Mouse (Mus musculus) urinary bladder, postnatal 4 days (tissue): ENCODE measurements around the gene Gpr179.
"Not testable (repeated sequence)": the region's sequence is repeated elsewhere in the genome, so short reads cannot be mapped to it uniquely, and the experiment has no call there.

Source experiments
- DNase-seq, 2 experiments: peaks; one replicate each; pipeline ENCODE4 v3.0.0; 2021 to 2022; ENCODE audit warnings: low spot score in 2 of 2

Gene Gpr179

DNA sequence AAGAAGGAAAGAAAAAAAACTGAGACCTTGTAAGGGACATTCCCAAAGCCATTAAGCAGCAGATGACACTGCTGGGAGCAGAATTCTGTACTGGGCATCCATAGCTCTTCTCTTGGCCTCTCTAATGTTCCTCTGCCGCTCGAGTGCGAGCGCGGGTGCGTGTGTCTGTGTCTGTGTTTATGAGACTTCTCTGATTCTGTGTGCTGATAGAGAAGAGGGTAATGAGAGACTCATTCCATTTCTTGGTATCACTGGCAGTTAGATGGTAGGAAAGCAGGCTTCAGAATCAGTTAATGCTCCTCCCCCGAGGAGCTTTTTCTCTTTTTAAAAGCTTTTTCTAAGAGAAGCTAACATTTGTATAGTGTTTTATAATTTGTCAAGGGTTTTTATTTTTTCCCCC lies 3.4 kb upstream of the Gpr179 start:
- DNase-seq: no peak

GRCm38 (mm10) chr11:97354646-97355045 lies 2.8 kb upstream of the Gpr179 start:
- DNase-seq: no peak

DNA sequence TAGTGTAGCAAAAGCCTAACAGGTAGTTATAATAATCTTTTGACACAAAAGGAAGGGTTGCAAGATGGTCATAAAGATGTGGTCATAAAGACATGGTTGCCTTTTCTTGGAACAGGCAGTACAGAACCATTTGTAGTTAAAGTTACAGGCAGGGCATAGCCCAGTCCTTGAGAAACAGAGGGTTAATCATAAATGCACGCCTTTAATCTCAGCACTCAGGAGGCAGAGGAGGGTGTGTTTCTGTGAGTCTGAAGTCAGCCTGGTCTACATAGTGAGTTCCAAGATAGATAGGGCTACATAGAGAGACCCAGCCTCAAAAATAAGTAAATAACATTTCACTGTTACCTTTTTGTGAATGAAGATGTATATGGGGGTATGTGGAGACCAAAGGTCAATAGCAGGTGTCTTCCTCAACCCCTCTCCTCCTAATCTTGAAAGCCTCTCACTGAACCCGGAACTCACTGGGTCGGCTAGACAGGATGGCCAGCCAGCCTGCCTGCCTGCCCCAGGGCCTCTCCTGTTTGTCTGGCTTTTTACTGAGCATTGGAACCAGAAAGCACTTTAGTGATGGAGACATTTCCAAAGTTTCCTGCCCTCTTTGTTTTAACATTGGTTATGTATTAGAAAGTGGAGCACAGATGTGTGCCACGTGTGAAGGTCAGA lies 1.2 kb upstream of the Gpr179 start:
- DNase-seq: no peak

DNA sequence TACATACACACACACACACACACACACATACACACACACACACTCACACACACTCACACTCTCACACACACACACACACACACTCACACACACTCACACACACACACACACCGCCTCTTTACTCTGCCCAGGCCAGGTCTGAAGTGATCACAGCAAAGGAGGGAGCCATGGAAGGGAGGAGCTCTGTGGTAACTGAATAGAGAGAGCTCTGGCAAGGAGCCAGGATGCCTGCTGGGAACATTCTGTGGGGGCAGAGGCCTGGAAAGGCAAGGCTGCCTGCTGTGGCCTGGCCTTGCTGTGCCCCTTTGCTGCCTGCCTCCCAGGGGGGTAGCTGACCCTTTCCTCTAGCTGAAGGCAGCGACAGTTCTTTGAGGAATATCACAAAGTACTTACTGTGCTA lies 1.8 kb downstream of the Gpr179 start:
- DNase-seq: peak; percentile 64 to 74

GRCm38 (mm10) chr11:97347291-97347690 lies 4.6 kb downstream of the Gpr179 start:
- DNase-seq: no peak

DNA sequence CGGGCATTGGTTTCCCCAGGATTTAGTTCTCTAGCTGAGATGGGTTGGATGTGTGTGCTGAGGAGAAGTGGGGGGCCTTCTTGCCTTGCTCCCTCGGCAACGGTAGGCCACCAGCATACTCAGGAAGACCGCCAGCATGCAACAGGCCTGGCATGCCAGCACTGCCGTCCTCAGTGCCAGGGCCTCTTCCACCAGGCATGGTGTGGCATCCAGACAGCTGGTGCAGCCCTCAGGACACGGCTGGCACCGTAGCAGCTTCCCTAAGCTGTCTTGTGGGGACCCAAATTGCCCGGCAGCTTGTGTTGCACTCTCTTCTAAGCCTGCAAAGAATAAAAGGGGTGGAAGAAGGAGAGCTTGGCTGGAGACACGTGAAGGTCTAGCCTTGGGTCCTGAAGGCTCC lies 5.5 kb downstream of the Gpr179 start:
- no peak for DNase-seq

- DNase-seq: no peak
Measured at GRCm38 (mm10) chr11:97345446-97345845, 6.4 kb downstream of the Gpr179 start.

DNA sequence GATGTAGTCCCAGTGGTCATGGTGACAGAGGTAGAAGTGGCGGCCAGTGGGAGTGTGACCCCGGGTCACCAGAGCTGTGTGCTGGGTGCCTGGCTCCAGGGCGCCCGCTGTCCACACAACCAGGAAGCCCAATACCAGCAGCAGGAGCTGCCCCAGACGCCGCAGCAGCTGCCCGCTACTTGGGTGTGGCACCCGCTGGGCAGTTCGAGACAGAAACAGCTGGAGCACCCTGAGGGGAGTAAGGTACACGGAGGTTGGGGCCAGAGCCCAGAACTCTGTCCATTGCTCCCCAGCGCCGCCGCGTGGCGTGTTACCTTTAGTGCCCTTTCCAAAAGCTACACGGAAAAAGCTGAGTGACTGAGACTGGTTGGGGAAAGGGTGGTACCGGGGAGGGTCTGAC lies 8.3 kb downstream of the Gpr179 start:
- no peak for DNase-seq

DNA sequence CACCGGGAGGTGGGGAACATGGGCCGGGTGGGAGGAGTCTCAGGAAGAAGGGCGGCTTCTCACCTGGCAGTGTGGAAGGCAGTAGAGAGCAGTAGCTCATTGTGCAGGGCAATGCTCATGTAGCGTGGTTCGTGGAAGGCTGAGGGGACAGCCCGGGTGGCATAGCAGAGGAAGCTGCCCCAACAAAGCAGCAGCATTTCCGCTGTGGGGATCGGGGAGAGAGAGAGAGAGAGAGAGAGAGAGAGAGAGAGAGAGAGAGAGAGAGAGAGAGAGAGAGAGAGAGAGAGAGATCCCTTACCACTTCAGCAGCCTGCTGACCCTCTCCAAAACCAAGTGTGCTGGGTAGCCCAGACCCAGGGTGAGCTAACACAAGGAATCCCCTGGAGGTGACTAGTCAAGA lies 8.7 kb downstream of the Gpr179 start:
- no peak for DNase-seq

DNA sequence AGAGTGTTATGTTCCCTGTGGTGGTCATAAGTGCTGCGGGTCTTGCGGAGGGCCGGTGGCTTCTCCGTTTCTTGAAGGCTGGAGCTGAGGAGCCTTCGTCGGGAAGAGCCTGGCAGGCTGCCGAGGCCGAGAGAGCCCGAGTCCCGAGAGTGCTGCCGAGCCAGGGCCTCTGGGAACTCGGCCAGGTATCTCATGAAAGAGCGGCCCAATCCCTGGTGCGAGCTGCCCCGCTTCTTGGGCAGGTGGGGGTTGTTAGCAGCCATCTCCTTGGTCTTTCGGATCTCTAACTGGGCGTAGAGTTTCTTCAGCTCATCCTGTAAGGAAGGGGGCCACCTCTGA lies 12.9 kb downstream of the Gpr179 start:
- peak; percentile 72 to 85 for DNase-seq

DNA sequence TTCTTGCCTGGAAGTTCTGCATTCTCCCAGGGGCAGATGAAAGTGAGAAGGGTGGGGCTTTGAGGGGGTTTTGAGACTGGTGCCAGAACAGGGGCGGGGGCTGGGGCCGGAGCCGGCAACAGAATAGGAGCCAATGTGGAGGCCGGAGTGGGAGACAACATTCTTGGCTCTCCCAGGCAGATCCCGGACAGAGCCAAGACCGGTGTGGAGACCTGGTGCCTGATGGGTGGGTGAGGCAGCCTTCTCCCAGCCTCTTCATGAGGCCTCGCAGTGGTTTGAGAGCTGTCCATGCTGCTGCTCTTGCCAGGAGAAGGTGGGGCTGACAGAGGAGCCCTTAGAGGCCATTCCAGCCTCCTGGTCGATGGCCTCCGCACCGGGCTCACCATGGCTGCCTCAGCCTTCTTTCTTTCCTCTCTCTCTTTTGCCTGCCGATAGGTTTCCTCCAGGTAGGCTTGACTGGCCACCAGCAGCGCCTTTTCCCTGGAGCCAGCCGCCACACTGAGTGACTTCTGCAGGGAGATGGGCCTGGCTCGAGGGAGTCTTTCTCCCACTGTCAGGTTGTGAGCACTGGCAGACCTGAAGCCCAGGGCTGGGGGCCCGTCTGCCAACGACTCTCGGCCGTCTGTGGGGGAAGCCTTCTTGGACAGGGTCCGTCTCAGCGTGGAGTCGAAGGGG lies 13.4 kb downstream of the Gpr179 start:
- DNase-seq: peak; percentile 51 to 68

GRCm38 (mm10) chr11:97337363-97337762 lies 14.5 kb downstream of the Gpr179 start:
- no peak for DNase-seq

- no peak for DNase-seq
Measured at GRCm38 (mm10) chr11:97336751-97337345, 15.0 kb downstream of the Gpr179 start.

DNA sequence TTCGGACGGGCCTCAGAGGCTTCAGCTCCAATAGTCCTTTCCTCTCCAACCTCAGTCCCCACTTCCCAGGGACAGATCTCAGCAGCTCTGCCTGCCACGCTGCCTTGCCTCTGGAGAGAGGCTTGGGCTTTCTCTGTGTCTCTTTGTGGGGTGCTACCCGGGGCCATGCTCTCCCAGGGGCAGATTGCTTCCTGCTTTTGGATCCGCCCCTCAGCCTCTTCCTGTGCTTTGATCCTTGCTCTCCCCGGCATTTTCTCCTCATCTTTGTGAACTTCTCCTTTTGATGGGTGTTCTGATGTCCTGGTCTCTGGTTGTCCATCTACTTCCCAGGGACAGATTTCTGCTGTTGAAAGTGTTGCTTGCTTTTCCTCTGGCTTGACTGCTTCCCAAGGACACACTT lies 15.6 kb downstream of the Gpr179 start:
- DNase-seq: no peak

- DNase-seq: no peak
Measured at GRCm38 (mm10) chr11:97334400-97334799, 17.5 kb downstream of the Gpr179 start.

DNA sequence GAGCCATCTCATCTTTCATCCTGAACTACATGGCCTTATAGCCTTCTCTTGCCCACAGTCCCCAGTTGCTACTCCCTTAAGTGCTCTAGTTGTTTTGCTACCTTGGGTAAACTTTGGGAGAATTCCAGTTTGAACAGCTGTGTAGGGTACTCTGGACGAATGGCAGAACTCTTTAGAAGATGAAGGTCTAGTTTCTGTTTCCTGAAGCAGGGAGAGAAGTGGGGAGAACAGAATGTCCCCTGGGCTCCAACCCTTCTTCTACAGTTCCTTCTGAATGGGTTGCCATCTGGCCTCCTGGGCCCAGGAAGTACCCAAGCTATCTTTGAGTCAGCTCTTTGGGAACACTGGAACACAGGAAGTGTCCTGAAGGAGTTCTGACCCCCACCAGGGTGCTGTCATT lies 18.0 kb downstream of the Gpr179 start:
- no peak for DNase-seq

GRCm38 (mm10) chr11:97333044-97333443 lies 18.8 kb downstream of the Gpr179 start:
- DNase-seq: no peak

GRCm38 (mm10) chr11:97331231-97332190 lies 20.4 kb downstream of the Gpr179 start:
- DNase-seq: no peak

DNA sequence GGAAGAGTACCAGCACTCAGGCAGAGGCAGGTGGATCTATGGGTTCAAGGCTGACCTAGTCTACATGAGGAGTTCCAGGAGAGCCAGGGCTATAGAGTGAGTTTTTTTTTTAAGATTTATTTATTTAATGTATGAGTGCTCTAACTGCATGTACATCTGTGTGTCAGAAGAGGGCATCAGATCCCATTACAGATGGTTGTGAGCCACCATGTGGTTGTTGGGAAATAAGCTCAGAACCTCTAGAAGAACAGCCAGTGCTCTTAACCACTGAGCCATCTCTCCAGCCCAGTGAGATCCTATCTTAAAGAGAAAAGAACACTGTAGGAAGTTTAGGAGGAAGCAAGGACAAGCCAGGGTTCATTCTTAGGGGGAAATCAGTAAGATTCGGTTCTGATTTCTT lies 21.6 kb downstream of the Gpr179 start:
- no peak for DNase-seq

- DNase-seq: no peak
Measured at GRCm38 (mm10) chr11:97328148-97328547, 23.7 kb downstream of the Gpr179 start.

DNA sequence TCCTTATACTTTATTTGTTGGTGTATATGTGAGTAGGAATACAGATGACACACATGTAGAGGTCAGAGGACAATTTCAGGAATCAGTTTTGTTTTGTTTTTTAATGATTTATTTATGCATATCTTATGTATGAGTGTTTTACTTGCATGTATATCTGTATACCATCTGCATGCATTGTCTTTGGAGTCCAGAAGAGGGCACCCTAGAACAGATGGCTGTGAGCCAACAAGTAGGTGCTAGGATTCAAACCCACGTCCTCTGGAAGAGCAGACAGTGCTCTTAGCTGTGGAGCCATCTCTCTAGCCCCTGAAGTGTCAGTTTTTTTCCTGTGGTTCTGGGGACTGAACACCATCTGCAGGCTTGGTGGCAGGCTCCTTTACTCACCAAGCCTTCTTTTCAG lies 26.7 kb downstream of the Gpr179 start:
- DNase-seq: no peak

GRCm38 (mm10) chr11:97321894-97322600 lies 29.8 kb downstream of the Gpr179 start:
- not testable (repeated sequence) for DNase-seq
